Mouse (Mus musculus) embryonic facial prominence, embryonic 14.5 days (tissue): ENCODE results near the gene Gm45844. TPM values are rescaled to one million over a fixed set of nuclear protein-coding genes. Genes with fewer than 3 reads are reported as not detected.
A peak's percentile ranks its signal among the peaks of the same experiment; 100 is the strongest.

Experiments
- ATAC-seq: fragments of 200-750 bp; cut with Nextera tagmentation; 2 replicates; pipeline ENCODE4 v1.8.0; 2017; ENCODE audit warnings: low read depth, moderate number of reproducible peaks, moderate TSS enrichment
- DNase-seq: peaks from one replicate; pipeline ENCODE4 v3.0.0-alpha.2; 2015; ENCODE audit warnings: low spot score
- H3K27ac ChIP-seq: fragments of 300-500 bp; sonication (generic); replicated peaks from 2 replicates; pipeline ENCODE4 v1.5.1; 2014; ENCODE audit warnings: low read depth, mild to moderate bottlenecking, low read length, moderate library complexity
- H3K27me3 ChIP-seq: fragments of 300-500 bp; sonication (generic); replicated peaks from 2 replicates; pipeline ENCODE4 v1.6.1; 2014; ENCODE audit warnings: low read length; ENCODE audit not compliant: control insufficient read depth, insufficient read depth
- H3K36me3 ChIP-seq: fragments of 300-500 bp; sonication (generic); 2 replicates; pipeline ENCODE4 v1.6.1; 2014; ENCODE audit warnings: low read length, mixed read lengths; ENCODE audit not compliant: control insufficient read depth, insufficient read depth
- H3K4me1 ChIP-seq: fragments of 300-500 bp; sonication (generic); 2 replicates; pipeline ENCODE4 v1.6.1; 2014; ENCODE audit warnings: antibody characterized with exemption, low read length; ENCODE audit not compliant: control insufficient read depth, insufficient read depth
- H3K4me2 ChIP-seq: fragments of 300-500 bp; sonication (generic); 2 replicates; pipeline ENCODE4 v1.6.1; 2014; ENCODE audit warnings: low read depth, mild to moderate bottlenecking, low read length, moderate library complexity, mixed read lengths
- H3K4me3 ChIP-seq: fragments of 300-500 bp; sonication (generic); 2 replicates; pipeline ENCODE4 v1.5.1; 2014; ENCODE audit warnings: low read depth, mild to moderate bottlenecking, low read length
- H3K9ac ChIP-seq: fragments of 300-500 bp; sonication (generic); 2 replicates; pipeline ENCODE4 v1.6.1; 2014; ENCODE audit warnings: low read depth, mild to moderate bottlenecking, low read length, moderate library complexity, mixed read lengths
- H3K9me3 ChIP-seq: fragments of 300-500 bp; sonication (generic); 2 replicates; pipeline ENCODE4 v1.6.1; 2016; ENCODE audit warnings: low read length; ENCODE audit not compliant: control insufficient read depth
- WGBS: fragments of 180-500 bp; shearing (Covaris S2); extraction: QIAGEN DNeasy Blood & Tissue Kit; methylation state at CpG from one replicate; pipeline ENCODE4 v1.1.7; 2014; 5-methylcytosine and 5-hydroxymethylcytosine counted together
- microRNA-seq: library from miRNA; unstranded; fragments of <30 nt; microRNA quantifications from one replicate; pipeline ENCODE4, GENCODE M21; 2016; ENCODE audit warnings: borderline number of aligned reads
- polyA plus RNA-seq: library from polyadenylated mRNA; unstranded; fragments of >200 nt; fragmentation: Nextera tagmentation; extraction: Ambion mirVana; gene quantifications from 2 replicates; pipeline ENCODE4 v1.2.1, GENCODE M21; 2014

Gene Gm45844
- polyA plus RNA-seq, 1 experiment from 2014 or later, result 5.0 TPM

DNA sequence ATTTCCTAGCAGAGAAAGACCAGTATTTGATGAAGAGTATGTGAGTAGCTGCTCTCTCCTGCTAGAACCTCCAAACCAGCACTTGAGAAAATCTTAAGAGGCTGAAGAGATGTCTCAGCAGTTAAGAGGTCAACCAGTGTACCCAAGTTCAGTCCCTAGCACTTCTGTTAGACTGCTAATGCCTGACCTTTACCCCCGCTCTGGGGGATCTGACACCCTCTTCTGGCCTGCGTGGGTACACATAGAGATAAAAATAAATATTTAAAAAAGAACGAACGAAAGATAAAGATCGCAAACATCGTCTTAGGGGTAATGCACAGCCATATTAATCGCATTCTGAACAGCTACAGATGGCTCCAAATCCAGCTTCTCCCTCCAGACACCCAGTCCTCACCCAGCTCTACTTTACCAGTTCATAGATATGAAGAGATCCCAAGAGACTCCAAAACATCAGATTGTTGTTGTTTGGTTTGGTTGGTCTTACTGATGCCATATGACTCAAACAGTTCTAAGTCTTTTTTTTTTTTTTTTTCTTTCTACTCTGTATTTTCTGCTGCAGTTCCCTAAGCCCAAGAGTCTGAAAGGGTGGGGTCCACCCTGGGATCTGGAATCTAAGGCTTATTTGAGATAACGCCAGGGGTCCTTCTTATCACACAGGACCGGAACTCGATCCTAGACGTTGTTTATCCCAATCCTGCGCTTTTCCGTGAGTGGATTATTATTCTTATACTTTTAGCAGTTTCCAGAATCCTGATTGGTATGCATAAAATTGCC is 90.5 kb downstream of the Gm45844 start:
- Histone ChIP-seq H3K4me3 (peak overlapping the region; percentile 55), H3K9me3 (no peaks in the 10 kb centered on the region), H3K4me1 (peaks cover 4% of the 10 kb centered on the region; the same call in 1 of the 2 replicates), H3K27me3 (no peaks in the 10 kb centered on the region), H3K27ac (no peak overlapping the region), H3K4me2 (peak overlapping the region; percentile 47), H3K36me3 (peaks cover 8% of the 10 kb centered on the region), H3K9ac (no peak overlapping the region)
- 38% methylated on average over 13 of the region's 13 CpGs for WGBS
- 0 out of 2 replicates have a peak, but pooled peaks have one; percentile 5 for ATAC-seq
- no peak for DNase-seq

DNA sequence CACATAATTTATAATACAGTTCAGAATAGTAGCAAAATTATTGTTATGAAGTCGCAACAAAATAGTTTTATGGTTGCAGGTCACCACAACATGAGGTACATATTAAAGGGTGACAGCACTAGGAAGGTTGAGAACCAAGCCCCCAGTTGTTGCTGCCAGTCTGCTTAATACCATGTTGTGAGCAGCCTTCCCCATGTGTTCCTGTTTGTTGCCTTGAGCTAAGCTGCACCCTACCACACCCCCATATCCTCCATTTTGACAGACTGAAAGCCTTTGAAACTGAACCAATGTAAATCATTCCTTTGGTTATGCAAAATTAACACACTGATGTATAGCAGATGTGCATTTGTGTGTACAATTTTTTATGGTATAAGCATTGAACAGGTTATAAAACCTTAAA is 92.2 kb downstream of the Gm45844 start:
- Histone ChIP-seq H3K27ac (no peak overlapping the region), H3K27me3 (no peaks in the 10 kb centered on the region), H3K4me3 (no peak overlapping the region), H3K4me1 (peaks cover 4% of the 10 kb centered on the region; the same call in 1 of the 2 replicates), H3K36me3 (peaks cover 25% of the 10 kb centered on the region), H3K4me2 (no peak overlapping the region), H3K9ac (no peak overlapping the region), H3K9me3 (no peaks in the 10 kb centered on the region)
- ATAC-seq (peak; percentile 22; the same call in 1 of the 2 replicates), DNase-seq (peak; percentile 43)
- 47% methylated on average over 1 of the region's 1 CpGs for WGBS

DNA sequence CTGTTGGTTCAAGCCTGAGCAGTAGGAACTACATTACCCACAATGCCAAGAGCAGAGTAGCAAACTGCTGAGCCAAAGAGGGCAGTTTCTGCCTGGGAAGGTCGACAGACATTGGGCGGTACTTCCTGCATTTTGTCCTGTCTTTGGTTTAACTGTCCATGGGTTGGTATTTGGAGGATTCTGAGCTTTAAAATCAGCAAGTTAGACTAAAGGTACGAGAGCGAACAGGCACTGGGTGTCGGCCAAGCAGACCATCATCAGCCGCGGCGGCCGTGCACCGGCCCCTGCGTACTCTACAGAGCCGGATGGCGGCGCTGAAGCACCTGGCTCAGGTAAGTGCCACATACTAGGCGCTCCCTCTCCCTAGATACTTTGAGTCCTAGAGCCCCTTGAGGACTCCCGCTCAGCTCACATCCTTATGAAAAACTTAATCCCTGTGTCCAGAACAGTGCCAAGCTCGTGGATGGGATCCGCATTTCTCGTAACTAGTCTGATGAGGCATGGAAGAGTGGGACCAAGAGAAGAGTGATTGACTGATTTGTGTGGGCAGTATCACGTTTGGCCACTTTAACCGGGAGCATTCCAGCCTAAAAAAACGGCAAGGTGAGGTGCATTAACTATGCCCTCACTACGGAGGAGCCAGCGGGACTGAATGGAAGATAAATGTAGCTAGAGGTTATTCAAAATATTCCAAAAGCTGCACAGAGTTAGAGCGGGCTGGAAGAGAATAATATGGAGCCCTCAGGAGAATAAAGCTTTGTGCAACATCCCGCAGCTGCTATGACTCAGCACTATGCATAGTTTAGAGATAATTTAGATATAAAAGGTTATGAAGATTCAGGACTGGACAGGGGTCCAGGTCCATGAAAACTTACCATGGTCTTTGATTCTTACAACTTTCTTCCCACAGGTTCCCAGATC is 106.6 kb downstream of the Gm45844 start, which contains the start of gene Zfp418:
Gene Zfp418 (plus strand): TSS at position 104 of the 921 bp plus-strand sequence.
- Histone ChIP-seq H3K9ac (peak within 1 kb of the TSS; percentile 74), H3K36me3 (0 out of 2 replicates have a peak, but pooled peaks cover 11% of the 10 kb centered on the region), H3K9me3 (no peaks in the 10 kb centered on the region), H3K4me1 (0 out of 2 replicates have a peak, but pooled peaks cover 4% of the 10 kb centered on the region), H3K27me3 (no peaks in the 10 kb centered on the region), H3K27ac (peak within 1 kb of the TSS; percentile 28; the same call in 1 of the 2 replicates), H3K4me3 (peak within 1 kb of the TSS; percentile 64), H3K4me2 (peak within 1 kb of the TSS; percentile 61)
- DNase-seq, result peak; percentile 93
- peak; percentile 97 for ATAC-seq
- 2% methylated on average over 26 of the region's 26 CpGs for WGBS

Small RNAs within 50 kb of the gene (microRNA-seq; reads per million reads assigned to microRNA genes)
- gene Mir5620, result not detected

Other genes with a start within 250 kb of the Gm45844 start
- 11.5 and 13.5 TPM in 2 replicates for gene Zfp954, start 156.8 kb downstream of the Gm45844 start, polyA plus RNA-seq
- 0.85 and 1.1 TPM in 2 replicates for gene Zfp773, start 141.5 kb downstream of the Gm45844 start, polyA plus RNA-seq
- gene Zfp418, start 107.0 kb downstream of the Gm45844 start, polyA plus RNA-seq, result 2.8 TPM in 2 replicates
- gene Zfp772, start 68.3 kb downstream of the Gm45844 start, polyA plus RNA-seq, result 7.2 and 8.7 TPM in 2 replicates
- 0.97 and 1.1 TPM in 2 replicates for gene Vmn2r29, start 31.0 kb downstream of the Gm45844 start, polyA plus RNA-seq
- gene Clcn4, start 22.6 kb upstream of the Gm45844 start, polyA plus RNA-seq, result 49.5 and 50.7 TPM in 2 replicates
- gene Vmn2r30, start 59.3 kb upstream of the Gm45844 start, polyA plus RNA-seq, result not detected in 2 replicates
- gene Gm45783, start 96.3 kb upstream of the Gm45844 start, polyA plus RNA-seq, result not detected in 2 replicates
- gene Vmn2r31, start 121.4 kb upstream of the Gm45844 start, polyA plus RNA-seq, result not detected in 2 replicates
- not detected in 2 replicates for gene Vmn2r32, start 201.7 kb upstream of the Gm45844 start, polyA plus RNA-seq